ENCODE assay signal across 8 mouse cellular contexts in the genomic region with DNA sequence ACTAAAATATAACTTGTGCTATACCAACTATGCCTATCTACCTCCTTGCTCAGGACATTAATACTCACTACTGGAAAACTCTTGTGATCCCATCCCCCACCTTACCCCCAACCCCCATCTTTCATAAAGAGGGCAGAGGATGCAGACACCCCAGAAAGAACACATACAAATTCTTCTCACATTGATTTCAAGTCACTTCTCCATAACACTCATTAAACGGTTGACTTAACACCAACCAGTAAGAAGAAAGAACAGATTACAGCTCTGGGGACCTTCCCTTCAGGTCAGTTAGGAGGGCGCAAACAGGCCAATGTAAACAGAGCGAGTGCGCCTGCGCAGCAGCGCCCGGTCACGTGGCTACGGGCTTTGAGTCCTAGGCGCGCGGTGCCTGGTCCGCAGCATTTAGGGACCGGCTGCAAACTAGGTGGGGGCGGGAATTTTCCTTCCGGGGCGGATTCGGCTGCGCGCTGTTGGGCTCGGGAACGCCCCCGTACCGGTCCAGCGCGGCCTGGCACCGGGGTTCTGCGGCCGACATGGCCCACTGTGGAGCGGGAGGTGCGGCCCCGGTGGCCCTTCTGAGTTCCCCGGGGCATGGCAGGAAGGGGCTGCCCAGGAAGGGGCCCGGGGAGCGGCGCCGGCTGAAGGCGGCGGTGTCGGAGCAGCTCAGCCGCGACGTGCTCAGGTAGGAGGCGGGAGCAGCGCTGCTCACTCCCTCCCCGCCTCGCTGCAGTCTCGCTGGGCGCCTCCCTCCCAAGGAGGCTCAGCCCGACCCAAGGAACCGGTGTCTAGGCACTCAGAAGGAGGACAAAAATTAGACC. TPM values are rescaled to one million over a fixed set of nuclear protein-coding genes. Genes with fewer than 3 reads are reported as not detected.
DNase-seq lines count a peak whose midpoint lies in the region; ATAC-seq lines count a peak whose summit lies in the region.

Gene Btbd8 (plus strand): TSS at position 534 of the 818 bp plus-strand sequence.

- 0% methylated on average over 47 of the region's 51 CpGs for WGBS in hindbrain, embryonic 11.5 days

- H3K27me3 ChIP-seq in hindbrain, embryonic 11.5 days (ENCODE audit: control insufficient read depth, insufficient read depth, low read length), result no peaks in the 10 kb centered on the region

- no peaks in the 10 kb centered on the region for H3K4me1 ChIP-seq in hindbrain, embryonic 11.5 days (replicated peaks; ENCODE audit: control insufficient read depth, insufficient read depth, low read length)

- H3K36me3 ChIP-seq in hindbrain, embryonic 11.5 days (ENCODE audit: control insufficient read depth, insufficient read depth, low read length), result no peaks in the 10 kb centered on the region

- peak within 1 kb of the TSS; percentile 87 for H3K4me3 ChIP-seq in hindbrain, embryonic 11.5 days (ENCODE audit: low read depth, low read length)

- peak within 1 kb of the TSS; percentile 57 for H3K4me2 ChIP-seq in hindbrain, embryonic 11.5 days (replicated peaks; ENCODE audit: low read depth, low read length)

- DNase-seq in MEL-GATA-1-ER (ENCODE audit: extremely low read depth, low read depth), result peak; percentile 90
- peak; percentile 93 for DNase-seq in cerebellum, adult 8-10 months
- peak; percentile 98 for DNase-seq in hindbrain, embryonic 11.5 days (ENCODE audit: low spot score)
- DNase-seq in layer of hippocampus, postnatal 10 days (ENCODE audit: low spot score in 2 of 2), result peak; percentile 95
- DNase-seq in lung, postnatal 10 days, result peak; percentile 97
- peak; percentile 94 for DNase-seq in ovary, postnatal 36 days (ENCODE audit: low spot score)
- peak; percentile 94 for DNase-seq in thymus, postnatal 25 days

- ATAC-seq in frontal cortex, adult (ENCODE audit: low TSS enrichment), result peak; percentile 78
- peak; percentile 96 for ATAC-seq in hindbrain, embryonic 11.5 days (ENCODE audit: low FRiP score)

- peak within 1 kb of the TSS; percentile 67 for H3K27ac ChIP-seq in hindbrain, embryonic 11.5 days (ENCODE audit: low read depth, low read length)

- H3K9me3 ChIP-seq in hindbrain, embryonic 11.5 days (ENCODE audit: control insufficient read depth, low read length), result no peaks in the 10 kb centered on the region

- H3K9ac ChIP-seq in hindbrain, embryonic 11.5 days (ENCODE audit: low read depth, low read length), result peak within 1 kb of the TSS; percentile 90

RNA-seq across cellular contexts. Expression of gene Btbd8, which starts in this region (rescaled TPM):
- 7.5 and 11.7 TPM in 2 replicates for polyA plus RNA-seq in hindbrain, embryonic 11.5 days (2014; fragmentation: Nextera tagmentation; extraction: Ambion mirVana)
- total RNA-seq in layer of hippocampus, postnatal 10 days (2021), result 10 to 100 TPM; 91.2 to 91.6 TPM

Comparison
In these comparisons a context has a peak if more than half of its experiments do, and no peak if none do; other contexts are left out.
1. Peak in every context shown above with its lines: DNase-seq, ATAC-seq, H3K4me3 ChIP-seq and H3K27ac ChIP-seq.